Mouse (Mus musculus) megakaryocyte, adult 5-6 weeks (primary cell): ENCODE results near the gene Xlr5a. TPM values are rescaled to one million over a fixed set of nuclear protein-coding genes. Genes with fewer than 3 reads are reported as not detected.
"Not testable (repeated sequence)": the region's sequence is repeated elsewhere in the genome, so short reads cannot be mapped to it uniquely, and the experiment has no call there.

ENCODE experiments used
- ATAC-seq: 2 replicates; pipeline ENCODE4 v1.8.0; 2016; ENCODE audit warnings: mild to moderate bottlenecking, inconsistent platforms; ENCODE audit not compliant: poor library complexity, severe bottlenecking
- total RNA-seq, 2 experiments: library from RNA; stranded (forward) in 1 of 2; stranded (reverse) in 1 of 2; fragments of 153-499, 151-499 nt in 1 of 2; fragments of 221-1000, 200-1000 nt in 1 of 2; gene quantifications; 2 replicates each; pipeline versions ENCODE4 v1.2.3 to v1.2.4; 2015 to 2017

The Xlr5a gene
- total RNA-seq (2015) (not detected in 2 replicates), total RNA-seq (2017) (not detected in 2 replicates)

DNA sequence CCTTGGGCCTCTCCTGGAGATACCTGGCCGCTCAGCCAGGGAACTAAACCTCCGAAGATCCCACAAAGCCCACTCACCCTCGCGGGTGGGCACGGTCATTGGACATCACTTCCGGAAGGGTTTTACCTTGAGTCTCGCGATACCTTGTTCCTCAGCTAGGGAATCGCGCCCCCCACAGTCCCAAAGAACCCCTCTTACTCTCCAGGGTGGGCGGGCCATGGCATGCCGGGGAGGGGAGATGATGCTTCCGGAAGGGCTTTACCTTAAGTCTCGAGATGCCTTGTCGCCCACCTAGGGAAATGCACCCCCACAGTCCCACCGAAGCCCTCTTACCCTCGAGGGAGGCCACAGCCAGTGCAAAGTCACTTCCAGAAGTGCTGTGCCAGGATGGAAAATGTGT is at the start of gene Xlr5a, which contains the start of gene Xlr5c:
TSS of gene Xlr5a (minus strand) at position 101 of the 400 bp plus-strand sequence.
TSS of gene Xlr5c (minus strand) at position 101 of the 400 bp plus-strand sequence.
- not testable (repeated sequence) for ATAC-seq

DNA sequence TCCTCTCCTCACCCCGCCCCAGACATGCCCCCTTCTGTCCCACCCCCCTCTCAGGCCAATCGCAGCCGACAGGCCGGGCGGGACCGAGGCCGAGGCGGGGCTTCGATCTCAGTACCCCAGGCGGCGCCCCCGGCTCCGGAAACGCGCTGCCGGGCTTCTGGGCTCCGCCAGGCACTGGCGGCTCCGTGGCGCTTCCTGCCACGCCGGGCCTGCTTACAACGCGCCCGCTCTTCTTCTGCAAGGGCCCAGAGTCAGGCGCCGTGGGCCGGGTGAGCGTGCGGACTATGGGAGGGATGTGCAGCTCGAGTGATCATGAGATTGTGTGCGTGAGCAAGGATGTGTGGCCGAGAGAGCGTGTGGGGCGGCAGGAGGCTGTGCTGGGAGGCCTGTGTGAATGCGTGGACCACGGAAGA is 49.7 kb upstream of the Xlr5a start, which contains the start of gene Zfp275:
TSS of gene Zfp275 (plus strand) at position 139 of the 413 bp plus-strand sequence.
- peak; percentile 96 for ATAC-seq

DNA sequence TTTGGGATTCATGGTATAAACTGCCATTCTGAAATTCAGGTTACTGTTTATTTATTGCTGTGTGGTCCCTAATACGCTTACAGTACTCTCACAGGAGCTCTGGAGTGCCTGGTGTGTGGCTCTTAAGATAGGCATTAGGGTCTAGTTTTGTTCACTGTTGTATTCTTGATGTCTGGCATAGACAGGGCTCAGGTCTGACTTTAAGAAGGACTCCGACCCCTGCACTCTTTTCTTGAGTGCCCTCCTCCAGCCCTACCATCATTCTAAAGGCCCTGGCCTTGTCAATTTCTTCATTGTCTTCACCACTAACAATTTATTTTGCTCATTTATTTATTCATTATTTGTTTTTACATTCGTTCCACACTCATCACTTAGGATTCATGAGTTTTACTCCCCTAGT is 49.3 kb upstream of the Xlr5a start:
- no peak for ATAC-seq

DNA sequence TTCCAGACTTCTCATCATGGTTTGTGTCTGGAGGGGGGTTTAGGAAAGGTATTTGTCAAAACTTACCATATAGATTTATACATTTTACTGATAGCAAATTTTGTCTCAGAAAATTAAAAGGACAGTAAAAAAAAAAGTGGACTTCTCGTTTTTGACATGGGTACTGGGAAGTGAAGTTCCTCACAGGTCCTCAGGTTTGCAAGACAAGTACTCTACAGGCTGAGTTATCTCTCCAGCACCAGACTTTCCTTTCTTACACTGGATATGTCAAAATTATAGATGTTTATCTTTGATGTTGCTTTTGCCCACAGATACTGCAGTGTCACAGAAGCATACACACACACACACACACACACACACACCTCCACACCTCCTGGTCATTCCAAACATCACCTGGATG is 48.7 kb upstream of the Xlr5a start:
- ATAC-seq: no peak

DNA sequence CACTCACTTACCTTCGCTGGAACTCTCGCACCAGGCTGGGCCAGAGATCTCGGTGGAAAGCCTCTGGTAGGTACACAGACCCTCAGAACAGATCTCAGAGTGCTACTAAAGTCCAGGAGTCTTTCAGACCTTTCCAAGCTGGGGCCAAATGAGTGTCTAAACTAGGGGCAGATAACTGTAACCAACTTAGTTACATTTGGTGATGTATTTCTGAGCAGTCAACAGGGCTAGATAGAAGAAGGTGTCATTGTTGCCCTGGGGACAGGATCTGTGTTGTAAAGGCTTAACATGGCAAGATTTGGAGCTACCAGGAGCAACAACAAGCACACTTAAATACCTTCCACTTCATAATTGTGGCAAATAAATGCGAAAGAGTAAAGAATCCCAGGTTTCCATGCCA is 44.0 kb upstream of the Xlr5a start, which contains the start of gene Gm45015:
TSS of gene Gm45015 (minus strand) at position 101 of the 400 bp plus-strand sequence.
- no peak for ATAC-seq

DNA sequence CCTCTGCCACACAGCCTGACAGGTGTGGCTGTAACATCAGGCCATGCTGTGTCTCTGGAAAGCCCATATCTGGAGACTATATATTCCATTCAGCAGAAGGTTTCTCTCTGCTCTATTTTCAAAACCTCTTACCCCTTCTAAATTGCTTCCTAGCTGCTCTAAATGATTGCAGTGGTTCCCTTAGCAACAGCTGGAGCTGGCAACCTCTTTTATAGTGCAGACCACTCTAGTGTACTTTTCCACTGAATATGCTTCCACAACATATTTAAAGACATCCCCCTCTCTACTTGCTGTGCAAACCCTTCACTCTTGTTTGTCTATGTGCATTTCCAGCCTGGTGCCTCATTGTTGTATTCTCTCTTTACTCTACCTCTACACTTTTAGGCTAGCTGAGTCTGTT is 40.8 kb upstream of the Xlr5a start:
- ATAC-seq: no peak

DNA sequence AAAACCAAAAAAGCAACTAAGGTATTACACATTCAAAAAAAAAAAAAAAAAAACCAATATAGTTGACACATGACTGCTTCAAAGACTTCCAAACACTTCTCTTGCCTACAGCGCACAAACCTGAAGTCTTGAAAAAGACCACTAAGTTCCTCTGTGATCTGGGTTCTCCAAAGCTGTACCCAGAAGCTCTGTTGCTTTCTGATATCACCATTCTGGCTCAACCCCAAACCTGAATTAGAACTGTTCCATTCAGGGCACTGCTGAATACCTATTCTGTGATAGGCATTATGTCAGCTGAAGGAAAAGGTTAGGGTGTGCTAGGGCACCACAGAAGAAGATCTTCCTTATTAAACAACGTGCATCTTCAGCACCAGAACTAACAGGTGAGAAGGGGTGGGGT is 34.4 kb upstream of the Xlr5a start:
- ATAC-seq: no peak

DNA sequence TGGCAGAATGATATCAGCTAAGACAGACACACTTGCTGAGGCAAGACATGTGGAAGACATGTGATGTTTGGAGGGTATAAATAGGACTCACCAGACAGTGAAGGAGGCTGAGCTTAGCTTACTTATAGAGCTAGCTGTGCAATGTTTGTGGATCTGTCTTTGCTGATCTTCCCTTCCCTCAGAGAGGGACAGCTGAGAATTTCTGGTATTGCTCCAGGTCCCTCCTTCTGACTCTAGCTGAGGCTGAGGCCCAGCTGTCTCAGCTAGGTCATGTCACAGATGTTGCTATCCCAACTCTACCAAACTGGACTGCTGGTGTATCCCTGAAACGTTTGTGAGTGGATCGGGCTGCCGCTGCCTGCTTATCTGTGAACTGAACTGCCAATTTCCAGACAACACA is 28.3 kb upstream of the Xlr5a start:
- ATAC-seq: no peak

DNA sequence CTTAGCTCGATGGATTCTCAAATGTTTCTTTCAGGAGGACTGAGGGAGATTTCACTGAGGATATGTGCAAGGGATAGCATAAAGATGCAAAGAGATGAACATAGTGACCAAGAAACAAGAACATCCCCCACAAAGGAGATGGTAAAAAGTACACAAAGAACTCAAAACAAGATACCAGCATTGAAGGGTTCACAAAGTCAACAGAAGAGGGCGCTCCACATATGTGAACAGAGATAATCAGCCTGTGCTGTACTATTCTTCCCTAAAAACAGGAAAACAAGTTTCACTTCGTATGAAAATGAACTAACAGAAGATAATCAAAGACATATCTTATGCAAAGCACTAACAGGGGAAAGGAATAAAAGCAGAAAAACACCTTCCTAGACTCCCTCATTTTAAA is 19.7 kb upstream of the Xlr5a start:
- ATAC-seq: 0 out of 2 replicates have a peak, but pooled peaks have one; percentile 49

DNA sequence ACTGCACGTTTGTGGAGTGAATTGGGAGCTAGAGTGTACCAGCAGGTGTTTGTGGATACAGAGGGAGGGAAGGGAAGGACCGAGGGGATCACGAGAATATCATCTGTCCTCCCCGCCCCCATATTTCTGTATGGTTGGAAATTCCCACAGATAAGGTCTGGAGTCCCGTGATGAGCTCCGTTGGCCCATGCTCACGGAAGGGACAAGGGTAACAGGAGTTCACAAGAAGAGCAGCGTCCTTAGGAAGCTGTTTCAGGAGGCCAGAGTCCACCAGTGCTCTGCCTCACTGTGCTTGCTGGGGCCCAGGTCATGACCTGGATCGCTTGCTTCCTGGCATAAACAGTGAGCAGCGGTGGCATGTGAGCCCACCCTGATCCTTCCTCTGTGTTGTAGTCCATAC is 3.0 kb upstream of the Xlr5a start:
- not testable (repeated sequence) for ATAC-seq

DNA sequence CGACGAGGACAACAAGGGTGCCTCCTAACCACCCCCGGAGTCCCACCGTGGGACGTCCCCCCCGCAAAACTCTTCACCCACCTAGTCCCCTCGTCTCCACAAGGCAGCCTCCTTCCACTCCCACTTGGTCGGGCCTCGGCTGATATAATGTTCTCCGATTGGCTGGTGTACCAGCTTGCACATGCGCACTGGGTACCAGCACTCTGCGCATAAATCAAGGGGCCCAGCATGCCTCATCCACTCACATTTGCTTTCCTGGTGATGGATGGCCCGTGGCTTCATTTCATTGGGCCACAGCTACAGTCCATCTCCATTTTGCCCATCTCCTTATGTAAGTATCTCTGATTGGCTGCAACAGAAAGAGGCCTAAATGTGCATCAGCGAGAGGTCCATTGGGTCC is 27.5 kb downstream of the Xlr5a start, which contains the start of gene Xlr3c:
TSS of gene Xlr3c (minus strand) at position 121 of the 400 bp plus-strand sequence.
- ATAC-seq: not testable (repeated sequence)

DNA sequence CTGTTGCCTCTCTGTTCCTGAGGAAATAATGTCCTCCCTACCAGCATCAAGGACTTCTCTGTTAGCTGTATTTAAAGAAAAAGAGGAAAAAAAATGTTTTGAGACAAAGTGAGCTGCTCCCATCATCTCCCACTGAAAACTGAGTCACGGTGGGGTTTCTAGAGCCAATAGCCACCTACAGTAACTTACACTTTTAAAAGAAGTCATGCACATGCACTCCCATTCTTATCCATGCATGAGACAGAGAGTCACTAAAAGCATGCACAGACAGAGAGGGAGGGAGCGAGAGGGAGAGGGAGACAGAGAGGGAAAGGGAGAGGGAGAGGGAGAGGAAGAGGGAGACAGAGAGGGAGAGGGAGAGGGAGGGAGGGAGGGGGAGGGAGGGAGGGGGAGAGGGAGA is 30.3 kb downstream of the Xlr5a start:
- not testable (repeated sequence) for ATAC-seq

DNA sequence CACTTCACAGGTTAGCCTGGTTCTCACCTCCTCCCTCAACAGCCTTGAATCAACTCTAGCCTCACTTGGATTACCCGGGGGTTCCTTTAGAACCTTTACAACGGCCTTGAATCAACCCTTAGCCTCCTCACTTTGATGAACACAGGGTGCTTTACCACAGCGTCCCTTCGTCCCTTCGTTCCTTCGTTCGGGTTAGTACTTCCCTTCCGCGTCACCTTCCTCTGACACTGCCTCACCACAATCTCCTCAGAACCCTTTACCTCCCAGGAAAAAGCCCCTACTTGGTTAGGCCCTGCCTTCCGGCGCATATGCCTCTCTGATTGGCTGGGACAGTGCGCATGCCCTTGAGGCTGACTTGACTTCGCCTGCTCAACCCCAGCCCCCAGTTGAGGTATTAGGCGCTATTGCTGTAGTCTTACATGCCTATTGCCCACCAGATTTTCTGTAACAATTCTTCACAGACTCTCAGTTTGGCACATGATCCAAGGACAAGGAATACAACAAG is 49.9 kb downstream of the Xlr5a start, which contains the start of gene Xlr4c:
TSS of gene Xlr4c (minus strand) at position 310 of the 505 bp plus-strand sequence.
- ATAC-seq: not testable (repeated sequence)

DNA sequence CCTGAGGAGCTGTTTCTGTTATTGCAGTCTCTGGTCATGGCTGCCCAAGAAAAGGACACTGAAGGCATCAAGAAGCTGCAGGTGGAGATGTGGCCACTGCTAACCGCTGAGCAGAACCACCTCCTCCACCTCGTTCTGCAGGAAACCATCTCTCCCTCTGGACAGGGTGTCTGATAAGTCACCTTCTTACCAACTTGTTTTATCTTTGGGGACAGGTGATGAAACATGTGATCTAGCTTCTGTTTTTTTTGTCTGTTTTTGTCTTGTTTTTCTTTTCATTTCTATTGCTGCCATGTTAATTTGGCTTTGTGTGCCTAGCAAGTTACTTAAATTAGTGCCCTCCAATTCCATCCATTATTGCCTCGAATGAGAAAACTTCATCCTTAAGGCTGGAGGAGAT is 63.5 kb downstream of the Xlr5a start:
- no peak for ATAC-seq

DNA sequence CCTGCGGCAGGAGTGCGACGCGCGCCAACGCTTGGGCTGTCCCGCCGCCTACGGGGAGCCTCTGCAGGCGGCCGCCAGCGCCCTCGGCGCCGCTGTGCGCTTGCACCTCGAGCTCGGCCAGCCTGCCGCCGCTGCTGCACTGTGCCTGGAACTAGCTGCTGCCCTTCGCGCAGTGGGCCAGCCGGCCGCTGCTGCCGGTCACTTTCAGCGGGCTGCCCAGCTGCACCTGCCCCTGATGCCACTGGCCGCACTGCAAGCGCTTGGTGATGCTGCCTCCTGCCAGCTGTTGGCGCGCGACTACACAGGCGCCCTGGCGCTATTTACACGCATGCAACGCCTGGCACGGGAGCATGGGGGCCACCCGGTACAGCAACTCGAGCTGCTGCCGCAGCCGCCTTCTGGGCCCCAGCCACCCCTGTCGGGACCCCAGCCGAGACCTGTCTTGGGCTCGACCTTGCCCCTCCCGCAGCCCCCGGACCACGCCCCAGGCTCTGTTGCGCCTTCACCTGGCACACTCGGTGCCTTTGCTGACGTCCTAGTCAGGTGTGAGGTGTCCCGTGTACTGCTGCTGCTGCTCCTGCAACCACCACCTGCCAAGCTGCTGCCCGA is 64.1 kb downstream of the Xlr5a start:
- peak; percentile 50 for ATAC-seq

DNA sequence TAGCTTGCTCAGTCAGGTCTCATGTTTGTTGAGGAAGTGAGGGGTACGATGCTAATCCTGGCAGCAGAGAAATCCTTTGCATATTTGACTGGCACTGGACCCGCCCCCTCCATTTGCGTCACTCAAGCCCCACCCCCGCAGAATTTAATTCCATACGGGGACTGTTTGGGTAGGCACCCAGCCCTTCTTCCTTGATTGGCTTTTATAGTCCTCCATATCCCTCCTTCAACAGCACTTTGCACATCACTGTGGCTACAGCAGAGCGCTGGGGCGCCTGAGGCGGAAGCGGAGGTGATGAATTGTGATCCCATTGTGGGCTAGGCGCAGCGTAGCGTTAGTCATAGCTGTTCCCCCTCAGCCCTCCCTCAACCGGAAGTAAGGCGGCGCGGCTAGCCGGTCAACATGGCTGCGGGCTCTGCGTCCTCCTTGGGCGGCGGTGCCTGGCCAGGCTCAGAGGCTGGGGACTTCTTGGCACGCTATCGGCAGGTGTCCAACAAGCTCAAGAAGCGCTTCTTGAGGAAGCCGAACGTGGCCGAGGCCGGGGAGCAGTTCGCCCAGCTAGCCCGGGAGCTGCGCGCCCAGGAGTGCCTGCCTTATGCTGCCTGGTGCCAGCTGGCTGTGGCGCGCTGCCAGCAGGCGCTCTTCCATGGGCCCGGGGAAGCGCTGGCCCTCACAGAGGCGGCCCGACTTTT is 64.7 kb downstream of the Xlr5a start, which contains the start of gene F8a:
TSS of gene F8a (plus strand) at position 378 of the 692 bp plus-strand sequence.
- ATAC-seq: peak; percentile 94

DNA sequence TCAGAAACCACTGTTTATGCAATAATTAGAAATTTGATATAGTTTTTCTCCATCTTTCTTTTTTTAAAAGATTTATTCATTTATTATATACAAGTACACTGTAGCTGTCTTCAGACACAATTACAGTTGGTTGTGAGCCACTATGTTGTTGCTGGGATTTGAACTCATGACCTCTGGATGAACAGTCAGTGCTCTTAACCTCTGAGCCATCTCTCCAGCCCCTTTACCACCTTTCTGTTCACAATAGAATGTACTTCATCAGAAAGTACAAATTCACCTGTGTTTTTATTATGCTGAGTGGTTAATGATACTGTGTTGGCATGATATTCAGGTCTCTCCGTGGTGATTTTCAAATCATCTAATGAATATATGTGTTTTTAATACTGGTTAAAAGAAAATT is 67.4 kb downstream of the Xlr5a start:
- ATAC-seq: no peak

DNA sequence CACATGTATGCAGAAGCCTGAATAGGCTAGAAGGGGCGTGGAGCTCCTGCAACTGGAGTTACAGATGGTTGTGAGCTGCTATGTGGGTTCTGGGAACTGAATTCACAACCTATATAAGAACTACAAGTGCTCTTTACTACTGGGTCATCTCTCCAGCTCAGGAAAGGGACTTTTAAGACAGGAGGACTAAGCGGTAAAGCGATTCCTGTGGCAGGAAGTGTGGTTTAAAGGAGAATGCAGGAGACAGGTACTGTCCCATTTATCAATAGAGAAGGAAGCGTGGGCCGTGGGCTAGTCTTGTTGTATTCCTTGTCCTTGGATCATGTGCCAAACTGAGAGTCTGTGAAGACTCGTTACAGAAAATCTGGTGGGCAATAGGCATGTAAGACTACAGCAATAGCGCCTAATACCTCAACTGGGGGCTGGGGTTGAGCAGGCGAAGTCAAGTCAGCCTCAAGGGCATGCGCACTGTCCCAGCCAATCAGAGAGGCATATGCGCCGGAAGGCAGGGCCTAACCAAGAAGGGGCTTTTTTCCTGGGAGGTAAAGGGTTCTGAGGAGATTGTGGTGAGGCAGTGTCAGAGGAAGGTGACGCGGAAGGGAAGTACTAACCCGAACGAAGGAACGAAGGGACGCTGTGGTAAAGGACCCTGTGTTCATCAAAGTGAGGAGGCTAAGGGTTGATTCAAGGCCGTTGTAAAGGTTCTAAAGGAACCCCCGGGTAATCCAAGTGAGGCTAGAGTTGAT is 78.8 kb downstream of the Xlr5a start, which contains the start of gene Xlr4b:
TSS of gene Xlr4b (plus strand) at position 515 of the 746 bp plus-strand sequence.
- ATAC-seq: not testable (repeated sequence)

DNA sequence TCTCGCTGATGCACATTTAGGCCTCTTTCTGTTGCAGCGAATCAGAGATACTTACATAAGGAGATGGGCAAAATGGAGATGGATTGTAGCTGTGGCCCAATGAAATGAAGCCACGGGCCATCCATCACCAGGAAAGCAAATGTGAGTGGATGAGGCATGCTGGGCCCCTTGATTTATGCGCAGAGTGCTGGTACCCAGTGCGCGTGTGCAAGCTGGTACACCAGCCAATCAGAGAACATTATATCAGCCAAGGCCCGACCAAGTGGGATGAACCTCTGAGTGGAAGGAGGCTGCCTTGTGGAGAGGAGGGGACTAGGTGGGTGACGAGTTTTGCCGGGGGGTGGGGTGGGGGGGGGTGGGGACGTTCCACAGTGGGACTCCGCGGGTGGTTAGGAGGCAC is 100.8 kb downstream of the Xlr5a start, which contains the start of gene Xlr3b:
TSS of gene Xlr3b (plus strand) at position 274 of the 400 bp plus-strand sequence.
- not testable (repeated sequence) for ATAC-seq

DNA sequence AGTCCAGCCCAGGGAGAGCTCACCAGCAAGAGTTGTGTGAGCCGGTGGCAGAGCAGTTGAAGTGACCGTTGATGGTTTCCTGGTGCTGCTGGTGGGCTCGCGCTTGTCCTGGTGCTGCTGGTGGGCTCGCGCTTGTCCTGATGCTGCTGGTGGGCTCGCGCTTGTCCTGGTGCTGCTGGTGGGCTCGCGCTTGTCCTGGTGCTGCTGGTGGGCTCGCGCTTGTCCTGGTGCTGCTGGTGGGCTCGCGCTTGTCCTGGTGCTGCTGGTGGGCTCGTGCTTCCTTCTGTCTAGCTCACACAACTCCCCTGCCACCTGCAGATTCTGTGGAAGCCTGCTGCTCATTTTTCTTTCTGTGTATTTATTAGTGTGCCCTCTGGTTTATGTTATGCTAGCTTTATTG is 115.9 kb downstream of the Xlr5a start, which contains the start of gene Spin2d:
TSS of gene Spin2d (minus strand) at position 101 of the 400 bp plus-strand sequence.
- ATAC-seq: not testable (repeated sequence)
